Mouse (Mus musculus): Measurements from ENCODE around the gene Dzip1l. TPM values are rescaled to one million over a fixed set of nuclear protein-coding genes. Genes with fewer than 3 reads are reported as not detected.

Dzip1l gene
- total and polyA plus RNA-seq, 3 experiments, result not detected

- Histone ChIP-seq H3K4me3 (ENCODE audit: control insufficient read depth in 1 of 2, insufficient read depth in 1 of 2, low read depth in 2 of 2, low read length in 2 of 2) (no peak overlapping the region), H3K27me3 (ENCODE audit: control insufficient read depth in 1 of 2, insufficient read depth in 2 of 2, low read length in 2 of 2) (no peaks in the 10 kb centered on the region; a peak in 1 of 4 replicates), H3K27ac (ENCODE audit: control insufficient read depth, low read depth, low read length) (no peak overlapping the region), H3K9ac (ENCODE audit: control insufficient read depth, low read depth, low read length, poor library complexity, severe bottlenecking) (no peak overlapping the region), H3K79me2 (ENCODE audit: control insufficient read depth, insufficient read depth, low read length, poor library complexity) (no peaks in the 10 kb centered on the region), H3K36me3 (ENCODE audit: control insufficient read depth in 1 of 2, insufficient read depth in 2 of 2, low read length in 2 of 2) (no peaks in the 10 kb centered on the region), H3K4me1 (ENCODE audit: control insufficient read depth in 1 of 2, insufficient read depth in 2 of 2, low read length in 2 of 2) (no peaks in the 10 kb centered on the region), H3K9me3 (replicated peaks; ENCODE audit: insufficient read depth, low read length) (no peaks in the 10 kb centered on the region)
- DNase-seq (ENCODE audit: low read depth, low spot score), result no peak
- no peak for TF ChIP-seq CHD2 (IDR thresholded peaks at IDR 0.05; ENCODE audit: low read length)
- TF ChIP-seq NRF1 (IDR thresholded peaks at IDR 0.05; ENCODE audit: insufficient read depth, low read depth, low read length, poor library complexity, severe bottlenecking), result no peak
- no peak for TF ChIP-seq E2F4 (IDR thresholded peaks at IDR 0.05; ENCODE audit: borderline replicate concordance, low read depth, low read length)
- no peak for TF ChIP-seq NELFE (IDR thresholded peaks at IDR 0.05; ENCODE audit: low read depth, low read length)
- no peak for TF ChIP-seq TCF12 (IDR thresholded peaks at IDR 0.05; ENCODE audit: low read depth, low read length)
- no peak for TF ChIP-seq RCOR1 (IDR thresholded peaks at IDR 0.05; ENCODE audit: low read depth, low read length)
Measured at GRCm38 (mm10) chr9:99685536-99686231, 56.4 kb downstream of the Dzip1l start.

DNA sequence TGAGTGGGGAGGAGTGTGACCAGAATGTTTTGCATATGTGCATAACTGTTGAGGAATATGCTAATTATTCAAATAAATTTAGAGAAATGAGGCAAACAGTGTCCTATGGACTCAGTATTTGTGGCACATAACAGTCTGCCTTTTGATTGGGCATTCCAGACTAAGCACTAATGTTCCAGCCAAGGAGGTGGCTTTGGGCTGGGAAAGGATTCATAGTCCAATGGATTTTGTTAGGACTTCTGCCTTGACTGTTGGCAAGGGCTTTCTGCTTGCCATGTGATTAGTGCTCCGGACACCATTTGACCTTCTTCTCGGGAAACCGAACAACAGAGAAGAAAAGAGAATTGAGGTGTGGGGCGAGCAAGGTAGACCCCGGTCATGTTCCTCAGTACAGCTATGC is 60.5 kb downstream of the Dzip1l start:
- TF ChIP-seq MEF2A (IDR thresholded peaks at IDR 0.05; ENCODE audit: extremely low read depth, insufficient replicate concordance, low read depth, low read length, poor library complexity, severe bottlenecking) (no peak), JUND (IDR thresholded peaks at IDR 0.05; ENCODE audit: low read depth, low read length) (no peak), ZMIZ1 (IDR thresholded peaks at IDR 0.05; ENCODE audit: low read depth, low read length) (no peak), ZNF384 (IDR thresholded peaks at IDR 0.05; ENCODE audit: low read depth, low read length) (no peak)
- Histone ChIP-seq H3K27ac (ENCODE audit: control insufficient read depth, low read depth, low read length) (no peak overlapping the region), H3K9me3 (replicated peaks; ENCODE audit: insufficient read depth, low read length) (no peaks in the 10 kb centered on the region), H3K4me1 (ENCODE audit: control insufficient read depth in 1 of 2, insufficient read depth in 2 of 2, low read length in 2 of 2) (no peaks in the 10 kb centered on the region), H3K4me3 (ENCODE audit: control insufficient read depth in 1 of 2, insufficient read depth in 1 of 2, low read depth in 2 of 2, low read length in 2 of 2) (no peak overlapping the region), H3K79me2 (ENCODE audit: control insufficient read depth, insufficient read depth, low read length, poor library complexity) (no peaks in the 10 kb centered on the region), H3K9ac (ENCODE audit: control insufficient read depth, low read depth, low read length, poor library complexity, severe bottlenecking) (no peak overlapping the region), H3K27me3 (ENCODE audit: control insufficient read depth in 1 of 2, insufficient read depth in 2 of 2, low read length in 2 of 2) (no peaks in the 10 kb centered on the region; a peak in 1 of 4 replicates), H3K36me3 (ENCODE audit: control insufficient read depth in 1 of 2, insufficient read depth in 2 of 2, low read length in 2 of 2) (no peaks in the 10 kb centered on the region)
- no peak for DNase-seq (ENCODE audit: low read depth, low spot score)

DNA sequence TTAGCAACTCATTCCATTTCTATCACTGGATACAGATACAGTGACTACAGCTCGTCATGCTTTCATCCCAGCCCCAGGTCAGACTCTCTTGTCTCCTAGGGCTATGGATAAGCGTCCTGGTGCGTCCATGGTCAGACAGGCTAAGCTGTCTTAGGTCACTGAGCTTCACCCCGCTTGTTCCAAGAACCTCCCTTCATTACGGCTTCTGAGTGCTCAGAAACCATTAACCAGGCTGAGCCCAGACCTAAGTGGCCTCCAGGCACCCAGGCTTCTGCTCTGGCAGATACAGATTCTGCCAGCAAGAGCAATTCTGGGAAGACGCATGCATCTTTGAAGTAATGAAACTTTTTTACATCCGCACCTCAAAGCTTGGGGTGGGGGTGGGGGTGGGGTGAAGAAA is 61.1 kb downstream of the Dzip1l start:
- no peaks in the 10 kb centered on the region for H3K9me3 ChIP-seq (replicated peaks; ENCODE audit: insufficient read depth, low read length)
- no peak overlapping the region for H3K9ac ChIP-seq (ENCODE audit: control insufficient read depth, low read depth, low read length, poor library complexity, severe bottlenecking)
- no peak overlapping the region for H3K27ac ChIP-seq (ENCODE audit: control insufficient read depth, low read depth, low read length)
- TF ChIP-seq RAD21 (IDR thresholded peaks at IDR 0.05; ENCODE audit: low read depth, low read length) (no peak), UBTF (IDR thresholded peaks at IDR 0.05; ENCODE audit: borderline replicate concordance, insufficient read depth, low read depth, low read length) (no peak), ELF1 (IDR thresholded peaks at IDR 0.05; ENCODE audit: low read depth, low read length) (no peak), TBP (IDR thresholded peaks at IDR 0.05; ENCODE audit: low read depth, low read length) (no peak), KAT2A (conservative IDR thresholded peaks at IDR 0.05; ENCODE audit: low read depth, low read length) (no peak), NRF1 (IDR thresholded peaks at IDR 0.05; ENCODE audit: insufficient read depth, low read depth, low read length, poor library complexity, severe bottlenecking) (no peak), MXI1 (IDR thresholded peaks at IDR 0.05; ENCODE audit: low read depth, low read length) (no peak), MYB (IDR thresholded peaks at IDR 0.05; ENCODE audit: low read depth, low read length) (no peak), HCFC1 (IDR thresholded peaks at IDR 0.05; ENCODE audit: low read depth, low read length) (no peak), E2F4 (IDR thresholded peaks at IDR 0.05; ENCODE audit: borderline replicate concordance, low read depth, low read length) (no peak), ZKSCAN1 (IDR thresholded peaks at IDR 0.05; ENCODE audit: low read depth, low read length) (no peak), CHD1 (IDR thresholded peaks at IDR 0.05; ENCODE audit: low read depth, low read length) (no peak), ZNF384 (IDR thresholded peaks at IDR 0.05; ENCODE audit: low read depth, low read length) (no peak), MAZ (IDR thresholded peaks at IDR 0.05; ENCODE audit: low read depth, low read length) (no peak)
- no peaks in the 10 kb centered on the region for H3K79me2 ChIP-seq (ENCODE audit: control insufficient read depth, insufficient read depth, low read length, poor library complexity)
- no peaks in the 10 kb centered on the region for H3K36me3 ChIP-seq (ENCODE audit: control insufficient read depth in 1 of 2, insufficient read depth in 2 of 2, low read length in 2 of 2)
- H3K4me3 ChIP-seq (ENCODE audit: control insufficient read depth in 1 of 2, insufficient read depth in 1 of 2, low read depth in 2 of 2, low read length in 2 of 2), result no peak overlapping the region
- no peaks in the 10 kb centered on the region; a peak in 1 of 4 replicates for H3K27me3 ChIP-seq (ENCODE audit: control insufficient read depth in 1 of 2, insufficient read depth in 2 of 2, low read length in 2 of 2)
- DNase-seq (ENCODE audit: low read depth, low spot score), result no peak
- H3K4me1 ChIP-seq (ENCODE audit: control insufficient read depth in 1 of 2, insufficient read depth in 2 of 2, low read length in 2 of 2), result no peaks in the 10 kb centered on the region

All from MEL (cell line).